Mouse (Mus musculus) monocyte, adult 2 months (primary cell): ENCODE results near the gene Tmem158.

Experiments used
- DNase-seq, 2 experiments: peaks; one replicate each; pipeline ENCODE4 v3.0.0; 2022; ENCODE audit warnings: low spot score in 2 of 2, low read depth in 1 of 2

The Tmem158 gene

GRCm38 (mm10) chr9:123260611-123261021 lies at the start of gene Tmem158:
Gene Tmem158 (minus strand): TSS chr9:123260764.
- peak in 1 of 2 experiments; percentile 8 for DNase-seq

GRCm38 (mm10) chr9:123309685-123310365 lies 49.3 kb upstream of the Tmem158 start:
- no peak for DNase-seq

- DNase-seq, result no peak
Observed at GRCm38 (mm10) chr9:123309073-123309472, 48.5 kb upstream of the Tmem158 start.

DNA sequence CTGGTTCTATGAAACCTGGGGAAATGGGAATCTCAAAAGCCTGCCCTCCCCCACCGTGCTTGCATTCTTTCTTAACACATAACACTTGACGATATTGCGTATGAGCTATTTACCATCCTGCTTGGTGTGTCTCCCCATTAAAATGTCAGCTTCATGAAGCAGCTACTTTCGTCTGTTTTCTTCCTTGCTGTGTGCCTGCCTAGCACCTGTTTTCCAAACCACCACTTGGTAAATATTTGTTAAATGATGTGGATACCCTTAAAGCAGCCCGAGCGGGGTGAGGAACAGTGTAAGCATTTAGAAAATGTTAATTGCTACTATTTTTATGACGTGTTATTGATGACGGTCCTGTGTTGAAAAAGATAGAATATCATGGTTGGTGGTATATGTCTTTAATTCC lies 44.4 kb upstream of the Tmem158 start:
- no peak for DNase-seq

- no peak for DNase-seq
Observed at GRCm38 (mm10) chr9:123303952-123304351, 43.4 kb upstream of the Tmem158 start.

GRCm38 (mm10) chr9:123302759-123303313 lies 42.3 kb upstream of the Tmem158 start:
- no peak for DNase-seq

DNA sequence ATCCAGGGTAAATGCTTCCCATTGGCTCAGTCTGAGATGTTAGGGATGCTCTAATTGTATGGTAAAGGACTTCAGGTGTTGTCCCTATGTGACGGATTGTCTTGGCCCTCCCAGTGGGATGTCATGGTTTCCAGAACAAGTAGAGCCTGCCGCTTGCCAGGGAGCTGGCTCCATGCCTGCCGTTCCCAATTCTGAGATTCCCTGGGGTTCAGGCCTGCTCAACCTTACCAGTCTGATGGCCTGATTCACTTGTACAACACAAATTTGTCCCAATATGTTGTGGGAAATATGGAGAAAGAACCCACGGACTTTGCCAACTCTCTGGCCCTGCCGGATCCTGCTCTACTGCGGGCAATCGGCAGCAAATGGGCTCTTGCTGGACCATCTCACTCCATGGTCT lies 37.3 kb upstream of the Tmem158 start:
- no peak for DNase-seq

DNA sequence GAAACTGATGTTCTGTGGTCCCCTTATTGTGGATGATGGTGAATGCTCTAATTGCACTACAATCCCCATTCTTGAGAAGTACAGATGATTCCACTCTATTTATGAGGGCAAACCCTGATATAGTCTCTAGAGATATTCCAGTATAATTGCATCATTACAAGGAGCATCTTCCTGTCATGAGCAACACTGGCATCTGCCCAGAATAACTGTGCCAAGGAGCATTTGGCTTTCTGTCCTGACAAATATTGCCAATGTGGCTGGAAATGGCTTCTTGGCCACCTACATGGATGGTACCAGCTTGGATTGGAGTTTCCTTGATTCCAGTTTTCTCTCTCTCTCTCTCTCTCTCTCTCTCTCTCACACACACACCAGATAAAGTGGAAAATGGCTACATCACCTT lies 35.7 kb upstream of the Tmem158 start:
- DNase-seq, result no peak

DNA sequence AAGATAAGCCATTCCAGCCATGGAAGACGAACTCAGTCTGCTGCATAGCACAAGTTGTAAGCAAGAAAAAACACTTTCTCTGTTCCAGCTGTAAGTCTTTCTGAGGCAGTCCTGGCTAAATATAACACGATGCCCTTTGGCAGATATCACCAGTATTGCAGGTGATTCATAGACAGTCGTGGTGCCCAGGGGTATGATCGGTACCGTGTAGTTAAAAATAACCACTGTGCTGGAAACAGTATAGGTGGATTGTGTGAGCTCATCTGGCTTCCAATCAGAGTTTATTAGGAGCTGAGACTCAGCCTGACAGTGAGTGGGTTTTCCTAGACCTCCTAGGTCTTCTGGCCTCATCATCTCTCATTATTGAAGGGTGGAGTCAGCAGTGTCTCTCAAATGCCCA lies 34.0 kb upstream of the Tmem158 start:
- no peak for DNase-seq

DNA sequence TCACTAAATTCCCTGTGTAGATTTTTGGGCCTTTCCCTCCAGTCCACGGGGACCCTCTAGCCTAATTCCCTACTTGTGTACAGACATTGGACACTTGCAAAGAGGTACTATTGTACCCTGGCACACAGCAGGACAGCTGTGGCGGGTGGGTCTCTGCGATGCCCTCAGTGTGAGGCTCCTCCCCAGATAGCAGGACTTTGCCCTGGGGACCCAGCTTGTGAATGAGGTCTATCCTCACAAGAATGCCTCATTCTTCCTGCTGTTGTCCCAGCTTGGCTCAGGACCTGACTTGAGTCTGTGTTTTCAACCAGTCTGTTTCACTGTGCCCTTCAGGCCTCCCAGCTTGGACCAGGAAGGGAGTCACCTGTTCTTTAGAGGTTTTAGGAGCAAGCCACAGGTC lies 27.8 kb upstream of the Tmem158 start:
- DNase-seq, result no peak

DNA sequence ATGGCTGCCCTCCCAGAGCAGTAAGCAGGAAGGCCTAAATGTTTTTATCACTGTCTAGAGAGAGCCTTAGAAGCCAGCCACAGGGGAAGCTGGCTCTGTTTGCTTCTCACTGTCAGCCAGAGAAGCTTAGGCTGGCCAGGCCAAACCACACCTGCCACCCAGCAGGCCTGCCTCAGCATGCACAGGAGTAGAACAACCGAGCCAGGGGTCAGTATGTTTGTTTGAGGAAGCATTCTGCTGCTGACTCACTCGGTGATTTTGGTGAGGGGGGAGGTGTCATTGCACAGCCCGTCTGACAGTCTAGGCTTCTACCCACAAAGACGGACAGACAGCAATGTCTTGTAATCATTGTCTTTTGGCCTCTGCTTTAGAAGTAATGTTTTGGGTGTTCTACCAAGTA lies 25.1 kb upstream of the Tmem158 start:
- no peak for DNase-seq

- no peak for DNase-seq
Observed at GRCm38 (mm10) chr9:123280775-123281174, 20.2 kb upstream of the Tmem158 start.

- no peak for DNase-seq
Observed at GRCm38 (mm10) chr9:123278003-123278402, 17.4 kb upstream of the Tmem158 start.

DNA sequence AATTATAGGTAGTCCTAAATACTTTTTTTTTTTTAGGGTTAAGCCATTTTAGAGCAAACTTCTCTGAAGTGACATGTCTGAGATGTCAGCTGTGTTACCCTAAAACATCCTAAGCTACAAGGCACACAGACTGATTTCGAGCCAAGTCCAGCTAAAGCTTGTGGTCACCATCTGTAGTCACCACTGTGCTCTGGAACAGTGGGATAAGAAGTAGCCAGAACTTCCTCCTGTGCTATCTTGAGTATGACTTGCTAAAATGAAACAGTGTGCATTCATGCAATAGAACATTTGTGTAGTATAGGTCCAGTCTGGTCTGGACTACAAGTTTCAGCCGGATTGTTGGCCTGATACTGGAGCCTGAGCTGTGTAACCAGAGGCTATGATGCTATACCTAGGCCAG lies 14.8 kb upstream of the Tmem158 start:
- no peak for DNase-seq

DNA sequence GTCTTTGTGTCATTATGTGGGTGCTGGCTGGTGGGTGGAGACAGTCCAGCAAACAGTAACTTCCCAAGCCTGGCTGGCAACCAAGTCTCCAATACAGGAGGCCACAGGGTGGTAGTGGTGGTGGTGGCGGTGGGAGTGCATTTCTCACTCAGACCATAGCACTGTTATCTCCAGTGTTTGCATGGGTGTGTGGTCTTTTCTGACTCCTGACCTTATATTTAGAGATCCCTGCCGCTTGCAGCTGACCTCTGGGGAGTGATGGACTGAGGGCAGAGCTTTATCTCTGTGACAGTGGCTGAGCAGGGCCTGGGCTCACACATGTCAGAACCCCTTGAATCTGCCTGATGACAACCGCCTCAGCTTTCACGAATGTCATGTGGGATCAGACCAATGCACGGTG lies 14.1 kb upstream of the Tmem158 start:
- no peak for DNase-seq

DNA sequence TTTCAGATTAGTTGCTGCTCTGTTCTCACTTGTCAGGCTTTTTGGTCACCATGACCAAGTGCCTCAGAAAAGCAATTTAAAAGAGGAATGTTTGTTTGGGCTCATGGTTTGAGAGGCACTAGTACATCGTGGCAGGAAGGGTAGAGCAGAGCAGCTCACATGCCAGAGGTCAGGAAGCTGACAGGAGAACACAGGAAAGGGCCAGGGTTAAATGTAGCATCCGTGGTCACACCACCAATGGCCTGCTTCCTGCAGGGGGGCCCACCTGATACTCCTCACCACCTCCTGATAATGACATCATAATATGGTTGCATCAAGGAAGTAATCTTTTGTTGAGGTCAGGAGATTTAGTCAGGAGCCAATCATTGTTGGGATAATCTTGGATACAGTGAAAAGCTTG lies 13.3 kb upstream of the Tmem158 start:
- no peak for DNase-seq

GRCm38 (mm10) chr9:123271552-123271951 lies 11.0 kb upstream of the Tmem158 start:
- DNase-seq, result no peak

- DNase-seq, result peak in 1 of 2 experiments; percentile 8
Observed at GRCm38 (mm10) chr9:123269906-123270558, 9.5 kb upstream of the Tmem158 start.

DNA sequence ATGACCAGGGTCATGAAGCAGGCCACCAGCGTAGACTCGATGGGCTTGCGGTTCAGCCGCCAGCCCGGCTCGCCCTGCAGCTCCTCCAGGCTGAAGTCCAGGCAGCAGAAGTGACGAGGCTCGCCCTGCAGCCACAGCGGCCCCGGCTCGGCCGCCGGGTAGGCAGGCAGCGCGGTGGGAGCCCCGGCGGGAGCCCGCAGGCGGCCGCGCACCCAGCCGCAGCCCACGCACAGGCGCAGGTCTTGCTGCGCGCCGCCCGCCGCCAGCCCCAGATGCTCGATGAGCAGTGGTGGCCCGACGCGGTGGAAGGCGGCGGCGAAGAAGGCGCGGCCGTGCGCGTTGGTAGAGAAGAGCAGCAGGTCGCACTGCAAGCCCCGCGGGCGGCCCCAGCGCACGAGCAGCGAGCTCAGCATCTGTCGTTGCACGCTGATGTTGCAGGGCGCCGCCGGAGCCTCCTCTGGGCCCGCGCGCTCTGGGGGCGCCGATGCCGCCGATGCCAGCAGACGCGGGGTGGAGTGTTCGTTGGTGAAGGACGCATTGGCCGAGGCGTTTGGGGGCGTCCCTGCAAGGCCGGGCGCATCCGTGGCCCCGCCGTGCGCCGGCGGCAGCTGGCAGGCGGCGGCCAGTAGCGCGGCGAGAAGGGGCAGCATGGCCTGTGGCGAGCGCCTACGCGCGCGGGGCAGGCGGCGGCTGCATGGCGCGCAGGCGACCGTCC lies 511 bp downstream of the Tmem158 start:
- DNase-seq, result peak; percentile 7 to 43

GRCm38 (mm10) chr9:123259461-123259895 lies 1.1 kb downstream of the Tmem158 start:
- DNase-seq, result no peak

DNA sequence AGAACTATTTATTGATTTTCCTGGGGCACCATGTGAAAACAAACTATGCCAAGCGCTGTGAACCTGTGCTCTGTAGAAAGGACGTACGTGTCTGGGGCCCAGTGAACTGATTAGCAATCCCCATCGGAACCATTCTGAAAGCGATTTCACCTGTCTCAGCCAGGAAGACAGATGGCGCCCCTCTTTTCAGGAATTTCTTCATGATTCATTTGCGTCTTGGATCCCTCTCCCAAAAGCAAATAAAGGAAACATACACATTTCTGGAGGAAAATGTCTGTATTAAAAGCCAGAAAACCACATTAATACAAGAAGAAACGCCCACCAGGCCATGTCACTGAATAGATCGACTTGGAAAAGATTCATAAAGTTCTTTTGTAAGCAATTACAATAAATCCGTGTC lies 1.8 kb downstream of the Tmem158 start:
- no peak for DNase-seq

DNA sequence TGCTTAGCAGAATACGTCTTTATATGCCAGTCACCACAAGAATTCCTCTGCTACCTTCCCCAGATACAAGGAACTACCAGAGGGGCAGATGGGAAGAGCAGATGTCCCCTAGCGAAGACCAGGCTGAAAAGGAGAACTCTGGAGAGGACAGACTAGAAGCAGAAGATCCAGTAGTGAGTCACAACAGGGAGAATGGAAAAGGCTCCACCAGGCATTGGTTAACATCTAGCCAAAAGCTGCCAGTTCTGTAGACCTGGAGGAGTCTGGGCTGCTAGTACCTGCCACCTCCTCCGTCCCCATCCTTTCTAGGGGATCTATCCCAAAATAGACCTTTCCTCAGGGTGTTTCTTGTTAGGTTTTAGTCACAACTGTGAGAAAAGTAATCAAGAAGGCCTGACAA lies 4.8 kb downstream of the Tmem158 start:
- DNase-seq, result no peak
